Mouse (Mus musculus): ENCODE results near the gene Galm.

GRCm38 (mm10) chr17:80084424-80084823 lies 42.8 kb upstream of the Galm start:
- no peak for TF ChIP-seq HCFC1 (IDR thresholded peaks at IDR 0.05; ENCODE audit: low read depth, low read length)
- TF ChIP-seq MAX (IDR thresholded peaks at IDR 0.05; ENCODE audit: low read length): no peak
- TF ChIP-seq EP300 (IDR thresholded peaks at IDR 0.05; ENCODE audit: low read depth in 1 of 2, low read length in 2 of 2): no peak

Measured in MEL (cell line).